Comparison of ENCODE assay signal across 9 mouse cellular contexts in the genomic region with DNA sequence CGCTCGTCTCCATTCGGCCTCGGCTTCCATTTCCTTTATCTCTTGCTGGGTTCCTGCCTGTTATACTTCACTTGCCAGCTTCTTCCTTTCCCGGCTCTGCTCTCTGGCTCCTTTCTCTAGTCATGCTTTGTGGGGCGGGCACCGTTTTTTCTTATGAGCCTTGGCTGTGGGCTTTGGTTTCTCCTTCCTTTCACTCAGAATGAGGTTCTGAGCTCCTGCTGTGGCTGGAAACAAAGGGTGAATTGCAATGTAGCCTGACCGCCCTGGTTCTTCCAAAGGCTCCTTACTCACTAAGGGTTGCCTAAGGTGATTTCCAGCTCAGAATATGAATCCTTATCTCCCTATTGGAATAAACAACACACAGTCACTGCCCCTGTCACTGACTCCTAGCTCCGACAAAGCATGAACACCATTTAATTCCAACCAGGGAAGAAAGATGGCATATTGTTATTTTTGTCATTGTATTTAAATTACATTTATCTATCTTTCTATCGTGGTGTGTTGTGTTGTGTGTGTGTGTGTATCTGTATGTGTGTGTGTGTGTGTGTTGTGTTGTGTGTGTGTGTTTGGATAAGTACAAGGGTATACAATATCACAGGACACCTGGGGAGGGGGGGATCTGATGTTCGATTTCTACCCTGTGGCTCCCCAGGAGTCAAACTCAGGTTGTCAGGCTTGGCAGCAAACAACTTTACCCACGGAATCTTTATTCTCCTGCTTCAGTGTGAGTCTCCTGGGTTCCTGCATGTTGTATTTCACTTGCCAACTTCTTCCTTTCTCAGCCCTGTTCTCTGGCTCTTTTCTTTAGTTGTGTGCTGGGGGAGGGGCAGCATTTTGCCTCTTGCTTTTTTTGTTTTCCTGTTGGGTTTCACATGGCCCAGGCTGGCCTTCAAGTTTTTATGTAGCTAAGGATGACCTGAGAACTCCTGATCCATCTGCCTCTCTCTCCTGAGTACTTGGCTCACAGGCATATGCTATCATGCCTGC. TPM values are rescaled to one million over a fixed set of nuclear protein-coding genes. Genes with fewer than 3 reads are reported as not detected.
DNase-seq lines count a peak whose midpoint lies in the region; ATAC-seq and TF ChIP-seq lines count a peak whose summit lies in the region.
"Had no signal": no experiment of that assay in that cellular context is flagged by ENCODE, and none has a peak within 500 bp of the region (broad histone marks: within the 10 kb centered on the region; RNA-seq: fewer than 3 reads in every experiment).

No protein-coding gene starts in this region.

- H3K27ac ChIP-seq in forebrain, embryonic 16.5 days (ENCODE audit: low read length): no peak overlapping the region
- no peak overlapping the region for H3K27ac ChIP-seq in hindbrain, embryonic 12.5 days
- no peak overlapping the region for H3K27ac ChIP-seq in liver, embryonic 14.5 days
- no peak overlapping the region for H3K27ac ChIP-seq in kidney, adult 2 months (ENCODE audit: insufficient read depth, low read depth, low read length)

- no peak for TF ChIP-seq POLR2A in kidney, adult 2 months (IDR thresholded peaks at IDR 0.05; ENCODE audit: low read depth, low read length)

- H3K4me3 ChIP-seq in forebrain, embryonic 16.5 days (replicated peaks; ENCODE audit: low read length): no peak overlapping the region
- H3K4me3 ChIP-seq in hindbrain, embryonic 12.5 days: no peak overlapping the region
- H3K4me3 ChIP-seq in liver, embryonic 14.5 days (ENCODE audit: insufficient read depth in 1 of 2, low read depth in 2 of 2, low read length in 2 of 2): no peak overlapping the region
- H3K4me3 ChIP-seq in kidney, adult 2 months (ENCODE audit: insufficient read depth, low read depth, low read length): no peak overlapping the region

- DNase-seq in R1 (ENCODE audit: low read depth, low spot score): peak; percentile 96
- DNase-seq in cerebellum, adult 18-20 months: peak; percentile 35 to 48
- no peak for DNase-seq in liver, embryonic 14.5 days (ENCODE audit: low read depth in 3 of 3, low spot score in 3 of 3)
- peak; percentile 78 to 83 for DNase-seq in right cerebral cortex, postnatal 10 days (ENCODE audit: low spot score in 2 of 2)
- no peak for DNase-seq in kidney, adult 2 months
- DNase-seq in spleen, adult 12 weeks (ENCODE audit: low spot score): no peak

- H3K36me3 ChIP-seq in forebrain, embryonic 16.5 days (ENCODE audit: control insufficient read depth, insufficient read depth): no peaks in the 10 kb centered on the region
- no peaks in the 10 kb centered on the region for H3K36me3 ChIP-seq in hindbrain, embryonic 12.5 days
- H3K36me3 ChIP-seq in liver, embryonic 14.5 days (replicated peaks; ENCODE audit: control insufficient read depth, insufficient read depth, low read depth): no peaks in the 10 kb centered on the region
- H3K36me3 ChIP-seq in kidney, adult 2 months (ENCODE audit: control insufficient read depth, insufficient read depth, low read length): no peaks in the 10 kb centered on the region

- no peaks in the 10 kb centered on the region for H3K9me3 ChIP-seq in forebrain, embryonic 16.5 days (ENCODE audit: control insufficient read depth, low read length)
- H3K9me3 ChIP-seq in hindbrain, embryonic 12.5 days (replicated peaks): no peaks in the 10 kb centered on the region
- H3K9me3 ChIP-seq in liver, embryonic 14.5 days (ENCODE audit: control insufficient read depth, low read length): no peaks in the 10 kb centered on the region

- 0 out of 2 replicates have a peak overlapping the region, but pooled peaks have one; percentile 1 for H3K4me2 ChIP-seq in forebrain, embryonic 16.5 days (ENCODE audit: low read length)
- H3K4me2 ChIP-seq in hindbrain, embryonic 12.5 days (replicated peaks): peak overlapping the region; percentile 17; the same call in 1 of the 2 replicates
- H3K4me2 ChIP-seq in liver, embryonic 14.5 days (ENCODE audit: low read depth): peak overlapping the region; percentile 27; the same call in 1 of the 2 replicates

- no peak for TF ChIP-seq CTCF in liver, embryonic 14.5 days (IDR thresholded peaks at IDR 0.05; ENCODE audit: low read depth)
- TF ChIP-seq CTCF in kidney, adult 2 months (conservative IDR thresholded peaks at IDR 0.05; ENCODE audit: insufficient read depth, insufficient read length, low read depth, low read length): no peak

- no peak for TF ChIP-seq EP300 in liver, embryonic 14.5 days (IDR thresholded peaks at IDR 0.05; ENCODE audit: low read depth)

- no peaks in the 10 kb centered on the region for H3K27me3 ChIP-seq in forebrain, embryonic 16.5 days (replicated peaks; ENCODE audit: control insufficient read depth, insufficient read depth, low read length)
- H3K27me3 ChIP-seq in hindbrain, embryonic 12.5 days: no peaks in the 10 kb centered on the region
- H3K27me3 ChIP-seq in liver, embryonic 14.5 days (ENCODE audit: control insufficient read depth, insufficient read depth, low read length): no peaks in the 10 kb centered on the region
- H3K27me3 ChIP-seq in kidney, adult 2 months (replicated peaks; ENCODE audit: control insufficient read depth, insufficient read depth, low read length): no peaks in the 10 kb centered on the region

- peaks cover 6% of the 10 kb centered on the region; the same call in 1 of the 2 replicates for H3K4me1 ChIP-seq in forebrain, embryonic 16.5 days (replicated peaks; ENCODE audit: control insufficient read depth, insufficient read depth, low read length)
- H3K4me1 ChIP-seq in hindbrain, embryonic 12.5 days: peaks cover 8% of the 10 kb centered on the region; the same call in 1 of the 2 replicates
- peaks cover 0 to 11% of the 10 kb centered on the region in 2 experiments; a peak in 2 of 4 replicates for H3K4me1 ChIP-seq in liver, embryonic 14.5 days (replicated peaks; ENCODE audit: control insufficient read depth in 2 of 2, insufficient read depth in 2 of 2, low read length in 1 of 2)
- 0 out of 2 replicates have a peak, but pooled peaks cover 2% of the 10 kb centered on the region for H3K4me1 ChIP-seq in kidney, adult 2 months (ENCODE audit: control insufficient read depth, insufficient read depth, low read length)

- H3K9ac ChIP-seq in forebrain, embryonic 16.5 days (replicated peaks; ENCODE audit: low read depth, low read length): no peak overlapping the region
- H3K9ac ChIP-seq in hindbrain, embryonic 12.5 days: no peak overlapping the region
- H3K9ac ChIP-seq in liver, embryonic 14.5 days (replicated peaks): no peak overlapping the region

- ATAC-seq in forebrain, embryonic 16.5 days: peak; percentile 83
- ATAC-seq in hindbrain, embryonic 12.5 days (ENCODE audit: low FRiP score): no peak
- ATAC-seq in liver, embryonic 14.5 days (ENCODE audit: insufficient read depth): no peak

- 7% methylated on average over 12 of the region's 12 CpGs for WGBS in forebrain, embryonic 16.5 days
- WGBS in hindbrain, embryonic 12.5 days: 16% methylated on average over 12 of the region's 12 CpGs
- WGBS in liver, embryonic 14.5 days (ENCODE audit: insufficient replicate concordance): 22% methylated on average over 12 of the region's 12 CpGs
- WGBS in kidney, adult 2 months: 53% methylated on average over 12 of the region's 12 CpGs

RNA-seq across cellular contexts. Expression of gene Pnp2, which starts 14.1 kb away (rescaled TPM):
- polyA plus RNA-seq in forebrain, embryonic 16.5 days (2015; fragmentation: Nextera tagmentation; extraction: Ambion mirVana): 0.47 and 0.63 TPM in 2 replicates
- polyA plus RNA-seq in hindbrain, embryonic 12.5 days (2016; fragmentation: Nextera tagmentation; extraction: Ambion mirVana): 0.50 and 0.59 TPM in 2 replicates
- 6.5 and 9.8 TPM in 2 replicates for polyA plus RNA-seq in liver, embryonic 14.5 days (2012; rRNA removed)
- 12.0 and 13.7 TPM in 2 replicates for polyA plus RNA-seq in liver, embryonic 14.5 days (2014; fragmentation: Nextera tagmentation; extraction: Ambion mirVana)
- 0.54 and 0.56 TPM in 2 replicates for polyA plus RNA-seq in kidney, adult 2 months (2012; rRNA removed)

RNA-seq across cellular contexts. Expression of gene Gm49342, which starts 25.5 kb away (rescaled TPM):
- 3.2 TPM in 1 of 2 replicates, not detected in the other for polyA plus RNA-seq in forebrain, embryonic 16.5 days (2015; fragmentation: Nextera tagmentation; extraction: Ambion mirVana)
- not detected in 2 replicates for polyA plus RNA-seq in hindbrain, embryonic 12.5 days (2016; fragmentation: Nextera tagmentation; extraction: Ambion mirVana)
- polyA plus RNA-seq in liver, embryonic 14.5 days (2012; rRNA removed): 41.4 and 65.9 TPM in 2 replicates
- polyA plus RNA-seq in liver, embryonic 14.5 days (2014; fragmentation: Nextera tagmentation; extraction: Ambion mirVana): not detected in 2 replicates
- 42.3 and 52.8 TPM in 2 replicates for polyA plus RNA-seq in kidney, adult 2 months (2012; rRNA removed)
- polyA plus RNA-seq: intestine, embryonic 14.5 days had no signal

RNA-seq across cellular contexts. Expression of gene Rnase10, which starts 37.7 kb away (rescaled TPM):
- polyA plus RNA-seq in forebrain, embryonic 16.5 days (2015; fragmentation: Nextera tagmentation; extraction: Ambion mirVana): not detected in 2 replicates
- polyA plus RNA-seq in hindbrain, embryonic 12.5 days (2016; fragmentation: Nextera tagmentation; extraction: Ambion mirVana): not detected in 2 replicates
- not detected in 2 replicates for polyA plus RNA-seq in liver, embryonic 14.5 days (2012; rRNA removed)
- polyA plus RNA-seq in liver, embryonic 14.5 days (2014; fragmentation: Nextera tagmentation; extraction: Ambion mirVana): not detected in 2 replicates
- not detected in 2 replicates for polyA plus RNA-seq in kidney, adult 2 months (2012; rRNA removed)

RNA-seq across cellular contexts. Expression of gene Pnp, which starts 39.0 kb away (rescaled TPM):
- 15.8 and 17.2 TPM in 2 replicates for polyA plus RNA-seq in forebrain, embryonic 16.5 days (2015; fragmentation: Nextera tagmentation; extraction: Ambion mirVana)
- 38.2 and 39.5 TPM in 2 replicates for polyA plus RNA-seq in hindbrain, embryonic 12.5 days (2016; fragmentation: Nextera tagmentation; extraction: Ambion mirVana)
- polyA plus RNA-seq in liver, embryonic 14.5 days (2012; rRNA removed): 65.8 and 81.4 TPM in 2 replicates
- 87.0 and 91.4 TPM in 2 replicates for polyA plus RNA-seq in liver, embryonic 14.5 days (2014; fragmentation: Nextera tagmentation; extraction: Ambion mirVana)
- polyA plus RNA-seq in kidney, adult 2 months (2012; rRNA removed): 79.2 and 91.3 TPM in 2 replicates

RNA-seq across cellular contexts. Expression of gene Pip4p1, which starts 39.2 kb away (rescaled TPM):
- 100 and 101 TPM in 2 replicates for polyA plus RNA-seq in forebrain, embryonic 16.5 days (2015; fragmentation: Nextera tagmentation; extraction: Ambion mirVana)
- 71.8 and 79.8 TPM in 2 replicates for polyA plus RNA-seq in hindbrain, embryonic 12.5 days (2016; fragmentation: Nextera tagmentation; extraction: Ambion mirVana)
- 16.7 and 24.7 TPM in 2 replicates for polyA plus RNA-seq in liver, embryonic 14.5 days (2012; rRNA removed)
- polyA plus RNA-seq in liver, embryonic 14.5 days (2014; fragmentation: Nextera tagmentation; extraction: Ambion mirVana): 16.9 and 18.7 TPM in 2 replicates
- 68.1 and 79.3 TPM in 2 replicates for polyA plus RNA-seq in kidney, adult 2 months (2012; rRNA removed)

Comparison
In these comparisons a context has a peak if more than half of its experiments do, and no peak if none do; other contexts are left out.
1. DNase-seq: peak in R1 (single experiment), cerebellum, adult 18-20 months (2 of 2) and right cerebral cortex, postnatal 10 days (2 of 2); none in liver, embryonic 14.5 days (0 of 3), kidney, adult 2 months (single experiment) and spleen, adult 12 weeks (single experiment).
2. Peak in every context shown above with its lines, with median percentiles within 50 percentile points of each other: H3K4me2 ChIP-seq.